12 mouse cellular contexts compared by ENCODE assay signal in the genomic region with DNA sequence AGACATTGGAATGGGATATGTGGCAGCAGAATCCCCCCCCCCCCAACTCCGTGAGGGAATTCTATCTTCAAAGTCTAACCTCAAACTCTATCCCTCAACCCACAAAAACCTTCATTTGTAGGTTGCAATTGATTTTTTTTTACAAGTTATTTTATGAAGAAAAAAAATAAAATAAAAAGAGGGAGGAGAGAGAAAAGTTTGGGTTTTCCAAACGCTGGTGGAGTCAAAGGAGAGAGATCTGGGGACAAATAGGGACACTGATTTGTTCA. TPM values are rescaled to one million over a fixed set of nuclear protein-coding genes. Genes with fewer than 3 reads are reported as not detected.
DNase-seq lines count a peak whose midpoint lies in the region; ATAC-seq lines count a peak whose summit lies in the region.
"Had no signal": no experiment of that assay in that cellular context is flagged by ENCODE, and none has a peak within 500 bp of the region (broad histone marks: within the 10 kb centered on the region; RNA-seq: fewer than 3 reads in every experiment).

No protein-coding gene starts in this region.

- H3K27me3 ChIP-seq in heart, embryonic 16.5 days (ENCODE audit: control insufficient read depth, insufficient read depth, low read length) = peaks cover 94% of the 10 kb centered on the region
- H3K27me3 ChIP-seq in embryonic facial prominence, embryonic 12.5 days = peaks cover 94% of the 10 kb centered on the region
- H3K27me3 ChIP-seq in hindbrain, embryonic 12.5 days = peaks cover 93% of the 10 kb centered on the region
- H3K27me3 ChIP-seq in midbrain, embryonic 15.5 days (replicated peaks) = peaks cover 46% of the 10 kb centered on the region

- H3K36me3 ChIP-seq in heart, embryonic 16.5 days (ENCODE audit: control insufficient read depth, insufficient read depth) = no peaks in the 10 kb centered on the region
- no peaks in the 10 kb centered on the region for H3K36me3 ChIP-seq in embryonic facial prominence, embryonic 12.5 days
- no peaks in the 10 kb centered on the region for H3K36me3 ChIP-seq in hindbrain, embryonic 12.5 days
- no peaks in the 10 kb centered on the region for H3K36me3 ChIP-seq in midbrain, embryonic 15.5 days (replicated peaks)
- H3K36me3 ChIP-seq: liver, embryonic 13.5 days had no signal

- peak overlapping the region; percentile 66; the same call in 1 of the 2 replicates for H3K4me3 ChIP-seq in heart, embryonic 16.5 days (ENCODE audit: low read length)
- peak overlapping the region; percentile 43 for H3K4me3 ChIP-seq in embryonic facial prominence, embryonic 12.5 days
- peak overlapping the region; percentile 54 for H3K4me3 ChIP-seq in hindbrain, embryonic 12.5 days
- H3K4me3 ChIP-seq in midbrain, embryonic 15.5 days = peak overlapping the region; percentile 46

- H3K9ac ChIP-seq in heart, embryonic 16.5 days (ENCODE audit: low read length) = no peak overlapping the region
- no peak overlapping the region for H3K9ac ChIP-seq in embryonic facial prominence, embryonic 12.5 days
- peak overlapping the region; percentile 82 for H3K9ac ChIP-seq in hindbrain, embryonic 12.5 days
- H3K9ac ChIP-seq in midbrain, embryonic 15.5 days = peak overlapping the region; percentile 55
- H3K9ac ChIP-seq: liver, embryonic 13.5 days had no signal

- no peak for DNase-seq in heart, postnatal 10 days
- DNase-seq in layer of hippocampus, adult 9-11 months = no peak
- DNase-seq in cerebellum, adult 9-10 months = no peak
- DNase-seq: kidney, postnatal 36 days; liver, embryonic 13.5 days had no signal

- no peaks in the 10 kb centered on the region for H3K9me3 ChIP-seq in heart, embryonic 16.5 days (replicated peaks; ENCODE audit: control insufficient read depth, low read length)
- H3K9me3 ChIP-seq in embryonic facial prominence, embryonic 12.5 days = no peaks in the 10 kb centered on the region
- H3K9me3 ChIP-seq in hindbrain, embryonic 12.5 days (replicated peaks) = no peaks in the 10 kb centered on the region
- H3K9me3 ChIP-seq in midbrain, embryonic 15.5 days = no peaks in the 10 kb centered on the region
- H3K9me3 ChIP-seq: liver, embryonic 13.5 days had no signal

- intact Hi-C loops in heart, postnatal 10 days (cut with DNase I) = no loop called here

- H3K4me2 ChIP-seq in heart, embryonic 16.5 days (ENCODE audit: low read depth, low read length) = peak overlapping the region; percentile 95; the same call in 1 of the 2 replicates
- H3K4me2 ChIP-seq in embryonic facial prominence, embryonic 12.5 days (replicated peaks) = peak overlapping the region; percentile 64
- peak overlapping the region; percentile 79 for H3K4me2 ChIP-seq in hindbrain, embryonic 12.5 days (replicated peaks)
- peak overlapping the region; percentile 66 for H3K4me2 ChIP-seq in midbrain, embryonic 15.5 days

- H3K4me1 ChIP-seq in heart, embryonic 16.5 days (ENCODE audit: control insufficient read depth, insufficient read depth, low read length) = peaks cover 7% of the 10 kb centered on the region; the same call in 1 of the 2 replicates
- H3K4me1 ChIP-seq in embryonic facial prominence, embryonic 12.5 days = peaks cover 7% of the 10 kb centered on the region; the same call in 1 of the 2 replicates
- peaks cover 18% of the 10 kb centered on the region for H3K4me1 ChIP-seq in hindbrain, embryonic 12.5 days
- H3K4me1 ChIP-seq in midbrain, embryonic 15.5 days = peaks cover 16% of the 10 kb centered on the region
- H3K4me1 ChIP-seq: liver, embryonic 13.5 days had no signal

- ATAC-seq in heart, embryonic 16.5 days (replicated peaks; ENCODE audit: extremely low read depth, insufficient read depth, low FRiP score) = no peak
- no peak for ATAC-seq in embryonic facial prominence, embryonic 12.5 days (ENCODE audit: insufficient number of reproducible peaks, insufficient read depth, low FRiP score, low TSS enrichment)
- no peak for ATAC-seq in hindbrain, embryonic 12.5 days (ENCODE audit: low FRiP score)
- no peak for ATAC-seq in midbrain, embryonic 15.5 days (replicated peaks)
- ATAC-seq in megakaryocyte, adult 5-6 weeks (ENCODE audit: poor library complexity, severe bottlenecking) = no peak
- ATAC-seq: CD4-positive, CD25-positive, alpha-beta regulatory T cell, adult 4 months had no signal

- H3K27ac ChIP-seq in heart, embryonic 16.5 days (ENCODE audit: low read length) = no peak overlapping the region
- no peak overlapping the region for H3K27ac ChIP-seq in embryonic facial prominence, embryonic 12.5 days
- peak overlapping the region; percentile 94 for H3K27ac ChIP-seq in hindbrain, embryonic 12.5 days
- peak overlapping the region; percentile 90 for H3K27ac ChIP-seq in midbrain, embryonic 15.5 days
- H3K27ac ChIP-seq: liver, embryonic 13.5 days had no signal

- 7% methylated on average over 2 of the region's 2 CpGs for WGBS in heart, embryonic 16.5 days
- WGBS in embryonic facial prominence, embryonic 12.5 days = 2% methylated on average over 2 of the region's 2 CpGs
- 4% methylated on average over 2 of the region's 2 CpGs for WGBS in hindbrain, embryonic 12.5 days
- WGBS in midbrain, embryonic 15.5 days = 3% methylated on average over 2 of the region's 2 CpGs

RNA-seq across cellular contexts. Expression of a gene that starts 16.4 kb away (rescaled TPM):
- polyA plus RNA-seq in heart, embryonic 16.5 days (2015; fragmentation: Nextera tagmentation; extraction: Ambion mirVana) = 0.05 TPM in 1 of 2 replicates, not detected in the other
- total RNA-seq in heart, postnatal 10 days (2021) = under 1 TPM; 0.10 to 0.12 TPM
- polyA plus RNA-seq in embryonic facial prominence, embryonic 12.5 days (2016; fragmentation: Nextera tagmentation; extraction: Ambion mirVana) = 2.1 TPM in 2 replicates
- polyA plus RNA-seq in hindbrain, embryonic 12.5 days (2016; fragmentation: Nextera tagmentation; extraction: Ambion mirVana) = 17.0 and 17.9 TPM in 2 replicates
- polyA plus RNA-seq in midbrain, embryonic 15.5 days (2015; fragmentation: Nextera tagmentation; extraction: Ambion mirVana) = 10.0 and 11.6 TPM in 2 replicates
- total RNA-seq in megakaryocyte, adult 5-6 weeks (2015) = not detected in 2 replicates
- not detected in 2 replicates for total RNA-seq in megakaryocyte, adult 5-6 weeks (2017)
- polyA plus RNA-seq: CD4-positive, CD25-positive, alpha-beta regulatory T cell, adult 4 months; stomach, embryonic 16.5 days had no signal

RNA-seq across cellular contexts. Expression of a gene that starts 19.8 kb away (rescaled TPM):
- not detected in 2 replicates for polyA plus RNA-seq in heart, embryonic 16.5 days (2015; fragmentation: Nextera tagmentation; extraction: Ambion mirVana)
- not detected for total RNA-seq in heart, postnatal 10 days (2021)
- 5.6 and 6.0 TPM in 2 replicates for polyA plus RNA-seq in embryonic facial prominence, embryonic 12.5 days (2016; fragmentation: Nextera tagmentation; extraction: Ambion mirVana)
- 54.0 and 55.0 TPM in 2 replicates for polyA plus RNA-seq in hindbrain, embryonic 12.5 days (2016; fragmentation: Nextera tagmentation; extraction: Ambion mirVana)
- 53.1 and 59.1 TPM in 2 replicates for polyA plus RNA-seq in midbrain, embryonic 15.5 days (2015; fragmentation: Nextera tagmentation; extraction: Ambion mirVana)
- not detected in 2 replicates for total RNA-seq in megakaryocyte, adult 5-6 weeks (2015)
- not detected in 2 replicates for total RNA-seq in megakaryocyte, adult 5-6 weeks (2017)
- polyA plus RNA-seq: liver, embryonic 13.5 days; stomach, embryonic 16.5 days had no signal

Comparison
In these comparisons a context has a peak if more than half of its experiments do, and no peak if none do; other contexts are left out.
1. H3K27ac ChIP-seq: peak in hindbrain, embryonic 12.5 days (single experiment) and midbrain, embryonic 15.5 days (single experiment); none in heart, embryonic 16.5 days (single experiment) and embryonic facial prominence, embryonic 12.5 days (single experiment).
2. H3K9ac ChIP-seq: peak in hindbrain, embryonic 12.5 days (single experiment) and midbrain, embryonic 15.5 days (single experiment); none in heart, embryonic 16.5 days (single experiment) and embryonic facial prominence, embryonic 12.5 days (single experiment).
3. Peak in every context shown above with its lines, with median percentiles within 50 percentile points of each other: H3K4me2 ChIP-seq and H3K4me3 ChIP-seq.